Mouse (Mus musculus): Measurements from ENCODE around the gene Smok3c.
"Not testable (repeated sequence)": the region's sequence is repeated elsewhere in the genome, so short reads cannot be mapped to it uniquely, and the experiment has no call there.

The Smok3c gene

GRCm38 (mm10) chr5:138107130-138107529 lies 54.1 kb downstream of the Smok3c start:
- no peak for DNase-seq

- DNase-seq = not testable (repeated sequence)
Measured at GRCm38 (mm10) chr5:138109847-138110396, 56.9 kb downstream of the Smok3c start.
